Mouse (Mus musculus): ENCODE data around the gene Nckap5. TPM values are rescaled to one million over a fixed set of nuclear protein-coding genes. Genes with fewer than 3 reads are reported as not detected.

Gene Nckap5
- total and polyA plus RNA-seq, 3 experiments, result not detected

GRCm38 (mm10) chr1:126341806-126342205 lies 488.8 kb downstream of the Nckap5 start:
- no peak overlapping the region for H3K27ac ChIP-seq (ENCODE audit: control insufficient read depth, low read depth, low read length)
- no peaks in the 10 kb centered on the region for H3K4me1 ChIP-seq (ENCODE audit: control insufficient read depth in 1 of 2, insufficient read depth in 2 of 2, low read length in 2 of 2)
- no peaks in the 10 kb centered on the region for H3K27me3 ChIP-seq (ENCODE audit: control insufficient read depth in 1 of 2, insufficient read depth in 2 of 2, low read length in 2 of 2)
- H3K9ac ChIP-seq (ENCODE audit: control insufficient read depth, low read depth, low read length, poor library complexity, severe bottlenecking), result no peak overlapping the region
- H3K36me3 ChIP-seq (ENCODE audit: control insufficient read depth in 1 of 2, insufficient read depth in 2 of 2, low read length in 2 of 2), result no peaks in the 10 kb centered on the region
- H3K79me2 ChIP-seq (ENCODE audit: control insufficient read depth, insufficient read depth, low read length, poor library complexity), result no peaks in the 10 kb centered on the region
- TF ChIP-seq SMC3 (IDR thresholded peaks at IDR 0.05; ENCODE audit: low read depth, low read length) (no peak), ZC3H11A (IDR thresholded peaks at IDR 0.05; ENCODE audit: low read depth, low read length) (no peak), UBTF (IDR thresholded peaks at IDR 0.05; ENCODE audit: borderline replicate concordance, insufficient read depth, low read depth, low read length) (no peak), ELF1 (IDR thresholded peaks at IDR 0.05; ENCODE audit: low read depth, low read length) (no peak)
- H3K4me3 ChIP-seq (ENCODE audit: control insufficient read depth in 1 of 2, insufficient read depth in 1 of 2, low read depth in 2 of 2, low read length in 2 of 2), result no peak overlapping the region
- H3K9me3 ChIP-seq (replicated peaks; ENCODE audit: insufficient read depth, low read length), result no peaks in the 10 kb centered on the region
- no peak for DNase-seq (ENCODE audit: low read depth, low spot score)

GRCm38 (mm10) chr1:126339250-126339649 lies 491.3 kb downstream of the Nckap5 start:
- TF ChIP-seq NRF1 (IDR thresholded peaks at IDR 0.05; ENCODE audit: insufficient read depth, low read depth, low read length, poor library complexity, severe bottlenecking) (no peak), CHD1 (IDR thresholded peaks at IDR 0.05; ENCODE audit: low read depth, low read length) (no peak), UBTF (IDR thresholded peaks at IDR 0.05; ENCODE audit: borderline replicate concordance, insufficient read depth, low read depth, low read length) (no peak), NELFE (IDR thresholded peaks at IDR 0.05; ENCODE audit: low read depth, low read length) (no peak), RCOR1 (IDR thresholded peaks at IDR 0.05; ENCODE audit: low read depth, low read length) (no peak), ZMIZ1 (IDR thresholded peaks at IDR 0.05; ENCODE audit: low read depth, low read length) (no peak), SIN3A (IDR thresholded peaks at IDR 0.05; ENCODE audit: low read length) (no peak), ETS1 (IDR thresholded peaks at IDR 0.05; ENCODE audit: low read depth, low read length) (no peak), TAL1 (IDR thresholded peaks at IDR 0.05; ENCODE audit: low read length) (no peak)
- H3K36me3 ChIP-seq (ENCODE audit: control insufficient read depth in 1 of 2, insufficient read depth in 2 of 2, low read length in 2 of 2), result no peaks in the 10 kb centered on the region
- no peaks in the 10 kb centered on the region for H3K79me2 ChIP-seq (ENCODE audit: control insufficient read depth, insufficient read depth, low read length, poor library complexity)
- H3K27ac ChIP-seq (ENCODE audit: control insufficient read depth, low read depth, low read length), result no peak overlapping the region
- no peak overlapping the region for H3K9ac ChIP-seq (ENCODE audit: control insufficient read depth, low read depth, low read length, poor library complexity, severe bottlenecking)
- 0 out of 4 replicates have a peak, but pooled peaks cover 0 to 1% of the 10 kb centered on the region in 2 experiments for H3K4me1 ChIP-seq (ENCODE audit: control insufficient read depth in 1 of 2, insufficient read depth in 2 of 2, low read length in 2 of 2)
- no peaks in the 10 kb centered on the region for H3K27me3 ChIP-seq (ENCODE audit: control insufficient read depth in 1 of 2, insufficient read depth in 2 of 2, low read length in 2 of 2)
- no peak for DNase-seq (ENCODE audit: low read depth, low spot score)
- no peak overlapping the region for H3K4me3 ChIP-seq (ENCODE audit: control insufficient read depth in 1 of 2, insufficient read depth in 1 of 2, low read depth in 2 of 2, low read length in 2 of 2)
- no peaks in the 10 kb centered on the region for H3K9me3 ChIP-seq (replicated peaks; ENCODE audit: insufficient read depth, low read length)

DNA sequence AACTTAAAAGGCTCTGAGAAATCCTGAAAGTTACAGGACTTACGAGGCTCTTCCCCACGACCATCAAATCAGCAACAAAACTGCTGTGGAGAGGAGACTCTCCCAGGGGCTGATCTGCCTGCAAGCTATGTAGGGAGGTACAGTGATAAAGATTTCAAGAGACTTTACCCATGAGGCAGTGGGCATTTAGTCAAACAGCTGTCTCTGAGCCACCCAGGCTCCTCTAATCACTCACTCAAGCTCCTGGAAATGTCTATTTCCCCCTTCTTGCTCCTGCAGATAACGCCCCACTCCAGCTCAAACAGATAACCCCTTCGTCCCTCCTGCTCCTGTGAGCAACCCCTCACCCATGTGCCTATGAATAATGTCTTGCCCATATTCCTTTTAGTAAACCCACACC lies 496.4 kb downstream of the Nckap5 start:
- peak in 1 of 2 experiments; percentile 39; a peak in 1 of 4 replicates for TF ChIP-seq EP300 (IDR thresholded peaks at IDR 0.05; ENCODE audit: low read depth in 1 of 2, low read length in 2 of 2)
- peak; percentile 37 for TF ChIP-seq GATA1 (IDR thresholded peaks at IDR 0.05; ENCODE audit: low read depth, low read length)
- TF ChIP-seq TAL1 (IDR thresholded peaks at IDR 0.05; ENCODE audit: low read length), result peak; percentile 32; the same call in 1 of the 2 replicates
- no peak for TF ChIP-seq KAT2A (conservative IDR thresholded peaks at IDR 0.05; ENCODE audit: low read depth, low read length)
- TF ChIP-seq ETS1 (IDR thresholded peaks at IDR 0.05; ENCODE audit: low read depth, low read length), result peak; percentile 42; the same call in 1 of the 2 replicates
- TF ChIP-seq USF2 (IDR thresholded peaks at IDR 0.05; ENCODE audit: borderline replicate concordance in 1 of 2, insufficient read depth in 1 of 2, low read depth in 1 of 2, low read length in 2 of 2), result no peak
- peak; percentile 60; the same call in 1 of the 2 replicates for TF ChIP-seq TCF12 (IDR thresholded peaks at IDR 0.05; ENCODE audit: low read depth, low read length)
- H3K4me3 ChIP-seq (ENCODE audit: control insufficient read depth in 1 of 2, insufficient read depth in 1 of 2, low read depth in 2 of 2, low read length in 2 of 2), result no peak overlapping the region
- H3K36me3 ChIP-seq (ENCODE audit: control insufficient read depth in 1 of 2, insufficient read depth in 2 of 2, low read length in 2 of 2), result no peaks in the 10 kb centered on the region; a peak in 1 of 4 replicates
- DNase-seq (ENCODE audit: low read depth, low spot score), result peak; percentile 28
- H3K27ac ChIP-seq (ENCODE audit: control insufficient read depth, low read depth, low read length), result no peak overlapping the region
- H3K4me1 ChIP-seq (ENCODE audit: control insufficient read depth in 1 of 2, insufficient read depth in 2 of 2, low read length in 2 of 2), result peaks cover 4 to 8% of the 10 kb centered on the region in 2 experiments; a peak in 1 of 4 replicates
- no peaks in the 10 kb centered on the region for H3K27me3 ChIP-seq (ENCODE audit: control insufficient read depth in 1 of 2, insufficient read depth in 2 of 2, low read length in 2 of 2)
- H3K9ac ChIP-seq (ENCODE audit: control insufficient read depth, low read depth, low read length, poor library complexity, severe bottlenecking), result no peak overlapping the region
- no peaks in the 10 kb centered on the region for H3K9me3 ChIP-seq (replicated peaks; ENCODE audit: insufficient read depth, low read length)
- H3K79me2 ChIP-seq (ENCODE audit: control insufficient read depth, insufficient read depth, low read length, poor library complexity), result no peaks in the 10 kb centered on the region

All from MEL (cell line).